Mouse (Mus musculus): ENCODE measurements around the gene Chst4.
"Not testable (repeated sequence)": the region's sequence is repeated elsewhere in the genome, so short reads cannot be mapped to it uniquely, and the experiment has no call there.

DNA sequence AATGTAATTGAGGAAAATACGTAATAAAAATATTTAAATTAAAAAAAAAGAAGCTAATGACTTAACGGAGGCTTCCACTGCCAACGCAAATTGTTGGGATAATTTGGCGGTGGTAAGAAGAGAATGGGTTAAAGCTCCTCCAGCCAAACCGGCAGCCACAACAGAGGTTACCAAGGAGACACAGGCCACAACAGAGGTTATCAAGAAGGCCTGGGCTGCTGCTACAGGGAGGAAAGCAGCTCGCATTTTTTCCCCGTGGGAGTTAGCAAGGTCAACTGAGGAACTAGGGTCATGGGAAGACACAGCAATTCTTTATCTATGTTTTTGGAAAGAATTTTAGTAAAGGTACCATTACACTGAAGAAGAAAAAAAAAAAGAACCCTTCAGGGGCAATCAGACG is 5.8 kb downstream of the Chst4 start:
- TF ChIP-seq CEBPB (IDR thresholded peaks at IDR 0.05; ENCODE audit: low read depth); CTCF (IDR thresholded peaks at IDR 0.05; ENCODE audit: control insufficient read depth, insufficient read depth, insufficient read length); MAX (IDR thresholded peaks at IDR 0.05): not testable (repeated sequence)
